Mouse (Mus musculus): ENCODE measurements around the gene Kdm2b. TPM values are rescaled to one million over a fixed set of nuclear protein-coding genes. Genes with fewer than 3 reads are reported as not detected.

The Kdm2b gene
- polyA plus RNA-seq, 1 experiment, result 27.5 TPM

DNA sequence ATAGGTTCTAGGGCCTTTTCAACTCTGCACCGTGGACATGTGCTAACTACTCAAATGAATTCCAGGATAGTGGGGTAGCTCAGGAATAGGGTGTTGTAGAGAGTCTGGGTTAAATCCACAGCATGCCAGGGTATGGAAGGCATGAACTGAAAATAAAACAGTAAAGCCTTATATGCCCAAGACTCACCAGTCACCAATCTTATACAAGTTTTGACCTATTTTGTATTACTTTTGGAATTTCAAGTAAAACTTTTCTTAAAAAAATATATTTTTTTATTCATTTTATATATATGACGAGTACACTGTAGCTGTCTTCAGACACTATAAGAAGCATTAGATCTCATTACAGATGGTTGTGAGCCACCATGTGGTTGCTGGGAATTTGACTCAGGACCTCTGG is 4.2 kb upstream of the Kdm2b start:
- WGBS, result 84% methylated on average over 2 of the region's 2 CpGs
- no peak for DNase-seq
- TF ChIP-seq CTCF (IDR thresholded peaks at IDR 0.05; ENCODE audit: borderline replicate concordance, insufficient read depth, low read depth, low read length) (no peak), POLR2A (IDR thresholded peaks at IDR 0.05; ENCODE audit: borderline replicate concordance, insufficient read depth, low read length) (no peak)
- H3K27me3 ChIP-seq (ENCODE audit: control insufficient read depth, insufficient read depth, low read length), result no peaks in the 10 kb centered on the region
- H3K27ac ChIP-seq (ENCODE audit: insufficient read depth, low read length), result no peak overlapping the region
- H3K4me3 ChIP-seq (replicated peaks; ENCODE audit: insufficient read depth, low read depth, low read length), result no peak overlapping the region
- H3K4me1 ChIP-seq (ENCODE audit: control insufficient read depth, insufficient read depth, low read length), result peaks cover 14% of the 10 kb centered on the region

DNA sequence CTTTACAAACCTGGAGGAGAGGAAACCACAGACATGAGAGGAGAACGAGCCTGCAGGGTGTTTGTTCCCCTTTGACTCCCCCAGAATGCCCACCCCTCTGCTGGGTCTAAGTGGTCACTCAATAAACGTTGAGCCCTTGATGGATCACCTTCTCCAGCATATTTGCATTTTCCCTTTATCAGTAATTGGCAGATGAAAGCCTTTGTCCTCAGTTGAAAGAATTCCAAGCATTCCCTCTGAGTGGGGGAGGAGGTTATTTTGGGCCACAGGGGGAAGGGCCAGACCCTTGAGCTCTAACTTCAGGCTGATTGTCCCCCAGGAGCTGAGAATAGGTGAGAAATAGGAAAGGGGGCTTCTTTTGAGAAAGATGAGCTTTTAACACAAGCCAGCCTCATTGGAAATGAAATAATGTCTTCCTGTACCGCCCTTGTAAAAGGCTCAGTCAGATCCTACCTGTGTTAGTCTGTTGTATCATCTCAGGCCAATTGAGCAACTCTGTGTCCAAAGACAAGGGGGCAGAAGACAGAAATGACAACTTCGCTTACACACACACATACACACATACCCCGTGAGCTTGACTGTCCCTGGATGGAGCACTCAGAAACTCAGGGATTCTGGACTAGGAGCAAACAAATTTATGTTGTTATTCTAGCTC is 1.9 kb upstream of the Kdm2b start:
- TF ChIP-seq CTCF (IDR thresholded peaks at IDR 0.05; ENCODE audit: borderline replicate concordance, insufficient read depth, low read depth, low read length), result no peak
- TF ChIP-seq POLR2A (IDR thresholded peaks at IDR 0.05; ENCODE audit: borderline replicate concordance, insufficient read depth, low read length), result no peak
- H3K4me1 ChIP-seq (ENCODE audit: control insufficient read depth, insufficient read depth, low read length), result peaks cover 8% of the 10 kb centered on the region; the same call in 1 of the 2 replicates
- DNase-seq, result no peak
- no peaks in the 10 kb centered on the region for H3K27me3 ChIP-seq (ENCODE audit: control insufficient read depth, insufficient read depth, low read length)
- H3K27ac ChIP-seq (ENCODE audit: insufficient read depth, low read length), result peak overlapping the region; percentile 13; the same call in 1 of the 2 replicates
- peak overlapping the region; percentile 99 for H3K4me3 ChIP-seq (replicated peaks; ENCODE audit: insufficient read depth, low read depth, low read length)
- 35% methylated on average over 5 of the region's 5 CpGs for WGBS

DNA sequence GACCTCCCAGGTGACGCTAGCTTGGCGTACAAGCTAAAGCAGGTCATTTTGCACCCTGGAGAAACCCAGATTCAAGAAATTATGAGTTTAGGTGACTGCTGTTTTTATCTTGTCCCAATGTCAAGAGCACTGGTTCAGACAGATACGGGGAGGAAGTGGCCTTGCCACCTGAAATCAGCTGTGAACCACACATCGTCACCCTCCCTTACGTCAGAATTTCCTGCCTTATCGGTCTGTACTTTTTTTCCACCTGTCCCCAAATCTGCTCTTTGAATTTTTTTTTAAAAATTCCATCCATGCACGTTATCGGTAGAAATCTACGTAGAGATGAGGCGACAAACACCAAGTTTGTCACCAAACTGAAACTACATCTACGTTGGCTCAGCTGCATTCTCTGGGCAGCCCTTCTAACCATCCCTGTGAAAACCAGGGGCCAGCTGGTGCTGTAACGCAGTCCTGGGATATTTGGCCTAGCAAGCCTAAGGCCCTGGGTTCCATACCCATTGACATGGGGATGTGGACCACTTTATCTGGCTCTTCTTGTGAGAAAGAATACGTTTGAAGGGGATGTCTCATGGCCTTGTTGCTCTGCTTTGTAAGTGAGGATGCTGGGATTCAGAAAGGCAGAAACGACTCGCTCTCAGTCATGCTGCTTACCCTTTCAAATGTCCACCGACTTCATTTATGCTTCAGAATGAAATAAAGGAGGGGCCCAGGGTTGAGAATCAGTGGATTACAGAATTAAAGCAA is 963 bp upstream of the Kdm2b start:
- DNase-seq, result peak in 1 of 2 experiments; percentile 48
- WGBS, result 11% methylated on average over 16 of the region's 16 CpGs
- Histone ChIP-seq H3K4me1 (ENCODE audit: control insufficient read depth, insufficient read depth, low read length) (peaks cover 8% of the 10 kb centered on the region; the same call in 1 of the 2 replicates), H3K4me3 (replicated peaks; ENCODE audit: insufficient read depth, low read depth, low read length) (peak overlapping the region; percentile 99), H3K27me3 (ENCODE audit: control insufficient read depth, insufficient read depth, low read length) (no peaks in the 10 kb centered on the region), H3K27ac (ENCODE audit: insufficient read depth, low read length) (peak overlapping the region; percentile 59)
- TF ChIP-seq CTCF (IDR thresholded peaks at IDR 0.05; ENCODE audit: borderline replicate concordance, insufficient read depth, low read depth, low read length) (no peak), POLR2A (IDR thresholded peaks at IDR 0.05; ENCODE audit: borderline replicate concordance, insufficient read depth, low read length) (no peak)

DNA sequence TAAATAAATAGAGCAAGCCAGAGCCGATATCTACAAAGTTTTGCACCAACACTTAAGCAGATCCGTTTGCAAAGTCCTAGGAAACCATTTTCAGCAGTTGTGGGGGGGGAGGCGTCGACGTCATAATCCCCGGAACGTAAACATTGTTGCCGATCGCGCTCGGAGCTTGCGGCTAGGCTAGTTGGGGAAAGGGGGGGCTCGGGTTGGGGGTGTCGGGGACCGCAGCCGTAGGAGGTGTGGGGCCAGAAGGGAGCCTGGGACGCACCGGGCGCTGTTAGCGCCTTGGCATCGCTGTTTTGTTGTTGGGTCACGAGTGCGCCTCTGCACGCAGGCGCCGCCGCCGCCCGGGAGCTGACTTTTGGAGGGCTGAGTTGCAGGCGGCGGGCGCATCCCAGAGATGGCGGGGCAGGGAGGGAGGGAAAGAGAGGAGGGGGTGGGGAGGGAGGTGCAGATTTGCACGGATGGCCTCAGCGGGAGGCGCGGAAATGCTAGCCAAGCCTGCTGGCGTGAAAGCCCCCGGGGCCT is 560 bp downstream of the Kdm2b start:
- under 1% methylated on average over 36 of the region's 39 CpGs for WGBS
- H3K27ac ChIP-seq (ENCODE audit: insufficient read depth, low read length), result peak overlapping the region; percentile 73
- DNase-seq, result peak; percentile 80 to 82
- peak overlapping the region; percentile 99 for H3K4me3 ChIP-seq (replicated peaks; ENCODE audit: insufficient read depth, low read depth, low read length)
- peaks cover 11% of the 10 kb centered on the region for H3K4me1 ChIP-seq (ENCODE audit: control insufficient read depth, insufficient read depth, low read length)
- H3K27me3 ChIP-seq (ENCODE audit: control insufficient read depth, insufficient read depth, low read length), result no peaks in the 10 kb centered on the region
- TF ChIP-seq POLR2A (IDR thresholded peaks at IDR 0.05; ENCODE audit: borderline replicate concordance, insufficient read depth, low read length) (peak; percentile 44; the same call in 1 of the 2 replicates), CTCF (IDR thresholded peaks at IDR 0.05; ENCODE audit: borderline replicate concordance, insufficient read depth, low read depth, low read length) (no peak)

DNA sequence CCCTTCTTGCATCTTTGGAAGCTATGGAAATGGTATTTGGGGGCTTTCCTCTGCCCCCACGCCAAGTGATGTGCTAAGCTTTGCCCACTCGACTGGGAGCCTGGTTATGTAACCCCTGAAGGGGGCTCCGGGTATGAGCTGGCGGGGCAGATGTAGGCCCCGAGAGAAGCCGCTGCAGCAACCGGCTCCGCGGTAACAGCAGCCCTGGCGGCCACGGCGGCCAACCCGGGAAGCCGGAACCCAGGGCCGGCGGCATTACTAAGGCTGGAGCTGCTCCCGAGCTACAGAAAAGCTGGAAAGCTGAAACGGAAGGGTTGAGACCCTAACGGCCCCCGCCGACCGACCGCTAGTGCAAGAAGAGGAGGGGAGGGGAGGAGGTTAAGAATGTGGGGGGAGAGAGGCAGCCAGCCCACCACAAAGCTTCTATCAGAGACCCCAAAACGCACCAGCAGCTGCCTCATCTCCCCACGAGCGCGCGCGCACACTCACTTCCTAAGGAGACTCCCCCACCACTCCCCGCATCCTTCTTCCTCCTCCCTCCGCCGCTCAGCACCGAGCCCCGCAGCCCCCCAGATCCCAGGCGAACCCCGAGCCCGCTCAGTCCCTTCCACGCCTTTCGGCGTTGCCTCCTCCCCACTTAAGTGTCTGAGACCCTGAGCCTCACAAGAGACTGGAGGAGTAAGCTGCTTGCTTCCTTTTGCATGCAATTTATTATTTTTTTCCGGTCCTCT is 1.4 kb downstream of the Kdm2b start:
- peak overlapping the region; percentile 98 for H3K27ac ChIP-seq (ENCODE audit: insufficient read depth, low read length)
- no peaks in the 10 kb centered on the region for H3K27me3 ChIP-seq (ENCODE audit: control insufficient read depth, insufficient read depth, low read length)
- peaks cover 11% of the 10 kb centered on the region for H3K4me1 ChIP-seq (ENCODE audit: control insufficient read depth, insufficient read depth, low read length)
- DNase-seq, result peak; percentile 65 to 76
- TF ChIP-seq CTCF (IDR thresholded peaks at IDR 0.05; ENCODE audit: borderline replicate concordance, insufficient read depth, low read depth, low read length), result no peak
- no peak for TF ChIP-seq POLR2A (IDR thresholded peaks at IDR 0.05; ENCODE audit: borderline replicate concordance, insufficient read depth, low read length)
- WGBS, result under 1% methylated on average over 41 of the region's 41 CpGs
- H3K4me3 ChIP-seq (replicated peaks; ENCODE audit: insufficient read depth, low read depth, low read length), result peak overlapping the region; percentile 99

DNA sequence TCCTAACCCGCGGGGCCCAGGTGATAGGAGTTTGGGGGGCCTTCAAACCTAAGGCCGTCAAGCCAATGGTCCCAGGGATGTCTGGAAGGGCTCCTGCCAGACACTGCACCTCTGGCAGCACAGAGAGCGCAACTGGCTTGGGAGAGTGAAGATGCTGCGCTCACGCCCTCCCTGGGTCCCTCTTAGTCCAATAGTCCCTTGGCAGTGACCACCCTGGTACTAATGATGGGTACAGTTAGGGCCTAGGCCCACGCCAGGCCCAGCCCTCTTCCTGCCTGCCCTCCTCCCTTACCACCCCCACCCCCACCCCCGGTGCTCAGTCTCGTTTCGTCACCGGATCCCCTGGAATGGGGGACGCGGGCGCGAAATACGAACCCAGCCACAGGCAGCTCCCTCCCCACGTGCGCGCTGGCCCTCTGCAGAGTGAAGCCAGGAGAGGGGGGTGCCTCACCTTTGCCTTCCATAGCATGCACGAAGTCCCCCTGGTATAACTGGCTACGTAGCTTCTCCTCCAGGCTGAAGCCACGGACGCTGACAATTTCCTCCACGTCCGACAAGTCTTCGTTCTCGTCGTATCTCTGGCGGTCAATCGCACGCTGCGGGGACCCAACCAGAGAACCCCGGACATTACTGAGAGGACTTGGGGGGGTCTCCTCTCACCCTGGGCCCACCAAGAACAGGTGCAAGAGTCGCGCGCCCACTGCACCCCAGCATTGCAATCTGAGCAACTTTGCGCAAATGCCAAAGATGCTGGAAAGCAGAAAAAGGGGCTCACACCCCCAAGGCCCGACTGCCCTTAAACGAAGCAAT is 2.2 kb downstream of the Kdm2b start:
- DNase-seq, result peak; percentile 50 to 69
- WGBS, result 4% methylated on average over 39 of the region's 39 CpGs
- H3K4me3 ChIP-seq (replicated peaks; ENCODE audit: insufficient read depth, low read depth, low read length), result peak overlapping the region; percentile 99
- no peak for TF ChIP-seq POLR2A (IDR thresholded peaks at IDR 0.05; ENCODE audit: borderline replicate concordance, insufficient read depth, low read length)
- TF ChIP-seq CTCF (IDR thresholded peaks at IDR 0.05; ENCODE audit: borderline replicate concordance, insufficient read depth, low read depth, low read length), result no peak
- H3K4me1 ChIP-seq (ENCODE audit: control insufficient read depth, insufficient read depth, low read length), result peaks cover 11% of the 10 kb centered on the region
- no peaks in the 10 kb centered on the region for H3K27me3 ChIP-seq (ENCODE audit: control insufficient read depth, insufficient read depth, low read length)
- peak overlapping the region; percentile 98 for H3K27ac ChIP-seq (ENCODE audit: insufficient read depth, low read length)

DNA sequence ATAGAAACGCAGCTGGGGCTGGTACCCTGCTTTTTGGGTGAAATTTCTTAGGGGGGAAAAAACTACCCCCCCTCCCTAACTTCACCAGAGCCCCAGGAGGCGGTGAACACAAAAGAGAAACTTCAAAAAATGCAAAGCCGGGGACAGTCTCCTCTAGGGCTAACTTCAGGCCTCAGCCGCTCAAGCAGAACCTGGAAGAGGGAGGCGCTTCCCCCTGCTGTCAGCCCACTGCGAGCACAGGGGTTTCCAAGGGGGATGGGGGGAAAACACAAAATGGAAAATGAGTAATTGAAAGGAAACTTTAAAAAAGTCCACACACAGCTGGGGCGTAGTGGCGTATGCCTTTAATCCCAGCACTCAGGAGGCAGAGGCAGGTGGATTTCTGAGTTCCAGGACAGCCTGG is 3.5 kb downstream of the Kdm2b start:
- DNase-seq, result no peak
- TF ChIP-seq CTCF (IDR thresholded peaks at IDR 0.05; ENCODE audit: borderline replicate concordance, insufficient read depth, low read depth, low read length) (no peak), POLR2A (IDR thresholded peaks at IDR 0.05; ENCODE audit: borderline replicate concordance, insufficient read depth, low read length) (no peak)
- Histone ChIP-seq H3K4me3 (replicated peaks; ENCODE audit: insufficient read depth, low read depth, low read length) (no peak overlapping the region), H3K27ac (ENCODE audit: insufficient read depth, low read length) (no peak overlapping the region), H3K4me1 (ENCODE audit: control insufficient read depth, insufficient read depth, low read length) (peaks cover 8% of the 10 kb centered on the region), H3K27me3 (ENCODE audit: control insufficient read depth, insufficient read depth, low read length) (no peaks in the 10 kb centered on the region)
- WGBS, result 75% methylated on average over 8 of the region's 8 CpGs
